Mouse (Mus musculus) gastrocnemius, postnatal 10 days (tissue): Measurements from ENCODE around the gene Atl3. TPM values are rescaled to one million over a fixed set of nuclear protein-coding genes. Genes with fewer than 3 reads are reported as not detected.

ENCODE experiments used
- DNase-seq: peaks from one replicate; pipeline ENCODE4 v3.0.0; 2021; ENCODE audit warnings: mixed read lengths
- total RNA-seq, 2 experiments: library from RNA; stranded (reverse); gene quantifications; 2 replicates each; pipeline ENCODE4 v1.2.3; 2021

Atl3 gene
- total RNA-seq, 2 experiments from 2014 or later: 22.8 to 27.5 TPM

- no peak for DNase-seq
These were observed 5.0 kb downstream of the Atl3 start for GRCm38 (mm10) chr19:7498816-7499215.

DNA sequence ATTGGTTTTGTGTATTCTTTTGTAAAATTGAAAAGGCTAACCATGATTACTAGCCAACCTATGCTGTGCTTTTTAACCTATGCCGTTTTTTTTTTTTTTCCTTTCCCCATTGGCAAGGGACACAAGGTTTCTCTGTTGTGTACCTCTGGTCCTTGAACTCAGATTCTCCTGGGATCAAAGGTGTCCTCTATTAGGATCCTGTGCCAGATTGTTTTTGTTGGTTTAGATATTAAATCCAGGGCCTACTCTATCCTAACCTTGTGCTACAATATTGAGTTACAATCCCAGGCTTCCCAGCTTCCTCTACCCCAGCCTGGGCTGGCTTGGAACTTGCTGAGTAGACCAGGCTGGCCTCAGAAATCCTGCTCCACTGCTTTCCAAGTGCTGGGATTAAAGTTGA lies 6.9 kb downstream of the Atl3 start:
- no peak for DNase-seq

- no peak for DNase-seq
These were observed 8.6 kb downstream of the Atl3 start for GRCm38 (mm10) chr19:7502432-7502831.

GRCm38 (mm10) chr19:7506321-7506720 lies 12.5 kb downstream of the Atl3 start:
- DNase-seq: no peak

DNA sequence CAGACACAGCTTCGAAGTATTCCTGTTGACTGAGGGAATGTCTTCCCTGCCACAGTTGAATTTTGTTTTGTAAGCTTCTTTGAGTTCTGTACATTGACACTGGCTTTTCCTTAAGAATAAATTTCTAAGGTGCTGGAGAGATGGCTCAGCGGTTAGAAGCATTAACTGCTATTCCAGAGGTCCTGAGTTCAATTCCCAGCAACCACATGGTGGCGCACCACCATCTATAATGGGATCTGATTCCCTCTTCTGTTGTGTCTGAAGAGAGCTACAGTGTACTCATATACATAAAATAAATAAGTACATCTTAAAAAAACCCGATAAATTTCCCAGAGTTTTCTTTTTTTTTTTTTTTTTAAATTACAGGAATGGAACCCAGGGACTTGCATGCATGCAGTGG lies 14.2 kb downstream of the Atl3 start:
- DNase-seq: no peak

GRCm38 (mm10) chr19:7516437-7516836 lies 22.6 kb downstream of the Atl3 start:
- DNase-seq: no peak

GRCm38 (mm10) chr19:7521619-7522018 lies 27.8 kb downstream of the Atl3 start:
- no peak for DNase-seq

DNA sequence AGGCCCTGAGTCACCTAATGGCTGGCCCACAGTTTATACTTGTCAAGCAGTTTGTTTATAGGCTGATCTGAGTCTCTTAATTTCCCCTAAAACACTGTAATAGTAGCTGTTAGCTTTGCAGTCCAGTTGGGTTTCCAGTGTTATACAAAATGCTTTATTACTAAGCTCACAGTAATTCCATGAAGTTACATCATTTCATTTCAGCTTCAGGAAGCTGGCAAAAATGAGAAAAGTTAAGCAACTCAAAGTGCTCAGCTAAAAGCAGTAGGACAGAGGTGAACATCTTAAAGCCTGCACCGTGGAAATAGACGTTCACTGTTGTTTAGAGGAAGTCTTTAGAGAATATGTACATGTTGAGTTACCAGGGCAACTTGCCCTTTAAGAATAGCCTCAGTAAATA lies 29.0 kb downstream of the Atl3 start:
- DNase-seq: no peak

DNA sequence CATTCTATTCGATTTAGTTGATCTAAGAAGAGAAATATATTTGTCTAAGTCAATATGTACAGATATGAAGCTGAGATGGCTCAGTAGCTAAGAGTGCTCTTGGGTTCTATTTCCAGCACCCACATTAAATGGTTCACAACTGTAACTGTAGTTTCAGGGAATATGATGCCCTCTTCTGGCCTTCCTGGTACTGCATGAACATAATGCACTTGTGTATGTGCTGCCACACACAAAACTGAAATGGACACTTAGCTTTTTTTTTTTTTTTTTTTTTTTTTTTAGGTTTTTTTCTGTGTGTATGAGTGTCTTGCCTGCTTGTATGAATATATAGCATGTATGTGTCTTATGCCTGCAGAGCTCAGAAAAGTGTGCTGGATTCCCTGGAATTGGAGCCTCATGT lies 29.5 kb downstream of the Atl3 start:
- DNase-seq: peak; percentile 17

DNA sequence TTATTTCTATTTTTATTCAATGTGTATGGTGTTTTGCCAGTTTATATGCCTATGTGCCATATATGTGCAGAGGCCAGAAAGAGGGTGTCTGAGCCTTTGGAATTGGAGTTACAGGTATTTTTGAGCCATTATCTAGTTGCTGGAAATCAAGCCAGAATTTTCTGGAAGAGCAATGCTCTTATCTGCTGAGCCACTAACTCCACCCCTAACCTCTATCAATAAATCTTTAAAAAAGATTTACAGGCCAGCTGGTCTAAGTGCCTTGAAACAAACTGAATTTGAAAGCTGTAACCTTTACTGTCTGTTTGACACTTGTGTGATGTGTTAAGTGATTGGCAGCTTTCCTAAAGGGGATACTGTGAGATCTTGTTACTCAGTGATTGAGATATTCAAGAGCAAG lies 29.9 kb downstream of the Atl3 start:
- DNase-seq: no peak

DNA sequence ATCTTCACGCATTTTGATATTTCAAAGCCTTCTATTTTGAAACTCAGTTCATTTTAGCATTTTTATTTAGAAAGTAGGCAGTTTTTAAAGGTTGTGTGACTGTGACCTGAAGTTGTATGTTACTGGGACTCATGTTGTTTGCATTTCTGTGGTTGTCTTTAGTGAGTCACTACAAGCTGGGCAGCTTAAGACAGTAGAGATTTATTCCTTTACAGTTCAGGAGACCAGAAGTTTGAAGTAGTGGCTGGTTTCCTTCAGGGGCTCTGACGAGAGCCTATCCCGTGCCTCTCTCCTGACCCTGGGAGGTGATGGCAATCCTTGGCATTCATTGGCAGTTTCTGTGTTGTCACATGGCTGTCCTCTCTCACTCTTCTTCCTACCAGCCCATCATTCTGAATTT lies 31.0 kb downstream of the Atl3 start:
- no peak for DNase-seq

GRCm38 (mm10) chr19:7528639-7529428 lies 35.0 kb downstream of the Atl3 start:
- peak; percentile 75 for DNase-seq

DNA sequence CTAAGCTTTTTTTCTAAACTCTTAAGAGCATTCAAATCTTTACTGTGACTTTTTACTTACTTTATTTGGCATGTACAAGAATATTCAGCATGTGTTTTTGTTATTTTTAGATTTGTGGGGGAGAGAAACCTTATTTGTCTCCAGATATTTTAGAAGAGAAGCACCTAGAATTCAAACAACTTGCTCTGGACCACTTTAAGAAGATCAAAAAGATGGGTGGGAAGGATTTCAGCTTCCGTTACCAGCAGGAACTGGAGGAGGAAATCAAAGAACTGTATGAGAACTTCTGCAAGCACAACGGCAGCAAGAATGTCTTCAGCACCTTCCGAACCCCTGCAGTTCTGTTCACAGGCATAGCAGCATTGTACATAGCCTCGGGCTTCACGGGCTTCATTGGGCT lies 38.1 kb downstream of the Atl3 start:
- DNase-seq: no peak

DNA sequence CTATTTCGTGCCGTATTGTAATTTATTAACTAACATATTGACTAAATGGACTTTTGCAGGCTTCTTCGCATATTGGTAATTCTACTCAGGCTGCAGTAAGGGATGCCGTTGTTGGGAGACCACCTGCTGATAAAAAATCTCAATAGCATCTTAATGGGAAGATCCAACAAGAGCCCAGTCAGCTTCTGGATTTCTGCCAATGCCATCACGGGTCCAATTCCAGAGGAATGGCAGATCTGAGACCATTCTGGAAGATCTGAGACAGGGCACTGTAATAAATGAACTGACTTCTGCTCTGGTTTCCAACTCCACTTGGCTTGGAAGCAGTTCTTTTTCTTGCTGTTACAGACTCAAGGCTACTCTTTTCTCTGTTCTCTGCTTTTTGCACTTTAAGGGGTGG lies 40.1 kb downstream of the Atl3 start:
- no peak for DNase-seq

DNA sequence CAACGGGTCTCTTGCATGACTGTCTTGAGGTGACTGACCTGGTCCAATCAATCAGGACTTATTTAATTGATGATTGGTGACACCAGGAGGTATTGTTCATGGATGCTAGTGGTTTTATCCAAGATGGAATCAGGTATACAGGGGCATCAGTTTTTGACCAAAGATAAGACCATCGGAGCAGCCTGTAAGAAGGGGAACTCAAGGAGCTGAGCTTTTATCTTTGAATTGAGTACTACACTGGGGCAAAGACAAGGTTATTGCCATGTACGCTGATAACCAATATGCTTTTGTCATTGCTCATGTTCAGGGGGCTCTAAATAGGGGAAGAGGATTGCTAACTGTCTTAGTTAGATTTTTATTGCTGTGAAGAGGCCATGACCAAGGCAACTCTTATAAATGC lies 55.1 kb downstream of the Atl3 start:
- no peak for DNase-seq

GRCm38 (mm10) chr19:7551550-7552300 lies 57.9 kb downstream of the Atl3 start:
- DNase-seq: no peak

GRCm38 (mm10) chr19:7552301-7552673 lies 58.4 kb downstream of the Atl3 start:
- no peak for DNase-seq

- no peak for DNase-seq
These were observed 59.6 kb downstream of the Atl3 start for GRCm38 (mm10) chr19:7553441-7553840.

DNA sequence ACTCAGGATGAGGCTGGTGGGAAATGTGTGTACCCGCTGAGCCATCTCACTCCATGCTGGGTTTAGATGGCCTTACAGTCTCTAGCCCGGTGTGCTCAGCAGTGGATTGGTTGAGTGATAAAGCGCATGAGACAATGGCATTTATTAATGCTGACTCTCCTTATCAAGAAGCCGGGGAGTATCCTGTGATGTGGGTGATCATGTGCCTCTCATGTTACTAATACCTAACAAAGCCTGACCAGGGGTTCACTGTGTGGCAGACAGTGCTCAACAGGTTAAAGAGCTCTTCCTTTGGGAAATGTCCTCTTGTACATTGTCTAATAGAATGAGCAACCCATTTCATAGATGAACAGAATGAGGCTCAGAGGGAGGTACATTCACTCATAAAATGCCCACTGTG lies 61.0 kb downstream of the Atl3 start:
- no peak for DNase-seq

DNA sequence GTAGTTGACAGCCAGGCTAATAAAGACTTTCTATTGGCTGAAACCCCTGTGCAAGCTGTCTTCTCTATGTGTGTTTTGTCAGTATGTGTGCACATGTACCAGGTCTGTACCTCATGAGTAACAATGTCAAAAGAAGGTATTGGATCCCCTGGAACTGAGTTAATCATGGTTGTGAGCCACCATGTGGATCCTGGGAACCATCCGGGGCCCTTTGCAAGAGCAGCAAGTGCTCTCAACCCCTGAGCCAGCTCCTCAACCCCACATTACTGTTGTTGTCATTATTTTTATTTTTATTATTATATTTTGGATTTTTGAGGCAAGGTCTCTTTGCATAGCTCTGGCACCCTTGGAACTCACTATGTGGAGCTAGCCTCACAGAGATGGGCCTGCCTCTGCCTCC lies 62.8 kb downstream of the Atl3 start:
- DNase-seq: no peak

DNA sequence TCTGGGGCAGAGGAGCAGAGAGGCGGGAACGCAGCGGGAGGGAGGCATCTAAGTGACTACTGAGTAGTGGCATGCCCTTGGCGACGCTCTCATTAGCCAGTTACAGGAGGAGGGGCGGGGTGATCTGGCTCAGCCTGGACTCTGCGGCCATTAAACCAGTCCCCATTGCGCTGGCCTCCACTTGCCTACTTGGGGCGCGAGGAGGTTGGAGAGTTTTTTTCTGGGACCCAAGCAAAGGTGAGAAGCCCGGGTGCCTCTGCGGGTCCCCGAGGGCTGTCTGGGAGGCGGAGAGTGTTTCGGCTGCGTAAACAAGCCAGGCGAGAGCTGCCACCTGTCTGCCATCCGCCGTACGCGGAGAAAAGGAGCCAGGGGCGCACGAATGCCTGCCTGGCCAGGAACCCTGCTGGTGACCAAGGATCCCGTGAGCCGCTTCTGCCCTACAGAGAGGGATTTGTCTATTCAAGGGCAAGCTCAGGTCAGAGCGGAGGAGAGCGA lies 63.5 kb downstream of the Atl3 start, which contains the start of gene Pla2g16:
Gene Pla2g16 (plus strand): TSS at position 132 of the 495 bp plus-strand sequence.
- DNase-seq: peak; percentile 54

DNA sequence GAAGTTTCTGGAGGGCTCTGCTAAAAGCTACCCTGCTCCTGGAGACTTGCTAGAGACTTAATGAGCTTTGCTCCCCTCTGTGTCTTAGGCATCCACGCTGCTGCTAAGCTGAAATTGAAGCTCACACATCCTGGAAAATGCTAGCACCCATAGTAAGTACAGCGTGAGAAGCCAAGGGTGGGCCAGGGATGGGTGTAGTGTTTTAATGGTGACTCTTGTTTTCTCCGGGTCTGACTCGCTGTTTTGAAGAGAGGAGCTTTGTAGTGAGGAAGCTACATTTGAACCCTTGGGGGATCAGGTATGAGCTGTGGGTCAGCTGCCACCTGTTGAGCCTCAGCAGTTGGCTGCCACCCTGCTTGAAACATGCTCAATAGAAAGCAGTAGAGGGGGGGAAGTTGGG lies 64.0 kb downstream of the Atl3 start:
- DNase-seq: no peak

- DNase-seq: no peak
These were observed 64.8 kb downstream of the Atl3 start for GRCm38 (mm10) chr19:7558675-7559074.

DNA sequence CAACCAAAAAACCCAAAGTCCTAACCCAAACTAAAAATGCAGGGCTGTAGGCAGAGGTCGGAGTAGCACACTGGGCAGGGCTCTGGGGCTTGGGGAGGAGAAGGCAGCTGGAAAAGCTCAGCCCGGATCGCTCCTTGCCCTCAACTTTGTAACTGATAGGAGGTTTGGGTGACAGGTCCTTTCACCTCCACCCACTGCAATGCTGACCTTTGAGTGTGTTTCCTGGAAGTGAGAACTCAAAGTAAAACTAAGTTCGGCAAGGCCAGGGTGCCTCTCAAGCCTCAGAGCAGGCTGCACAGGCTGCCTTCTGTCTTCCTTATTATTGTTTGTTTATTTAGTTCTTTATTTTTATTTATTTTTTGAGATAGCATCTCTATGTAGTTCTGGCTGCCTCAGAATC lies 66.1 kb downstream of the Atl3 start:
- DNase-seq: no peak
